ENCODE assay signal across 8 mouse cellular contexts in genomic region chr16:21074082-21074778, GRCm38 (mm10).
A peak's percentile ranks its signal among the peaks of the same experiment; 100 is the strongest.
DNase-seq lines count a peak whose midpoint lies in the region; ATAC-seq and TF ChIP-seq lines count a peak whose summit lies in the region.
"Not testable (repeated sequence)": the region's sequence is repeated elsewhere in the genome, so short reads cannot be mapped to it uniquely, and the experiment has no call there.

No protein-coding gene starts in this region.

- in situ Hi-C loops in Patski (cut with MboI; ENCODE audit: low pct_unique_long_range_greater_than_20kb), result loop anchor here (10.0 kb wide), 1 partner anchor 169 kb away; no protein-coding TSS in a partner anchor

- not testable (repeated sequence) for H3K36me3 ChIP-seq in embryonic facial prominence, embryonic 13.5 days; heart, embryonic 14.5 days (ENCODE audit: control insufficient read depth, insufficient read depth, low read length); intestine, embryonic 16.5 days (ENCODE audit: control insufficient read depth, insufficient read depth, low read length); limb, embryonic 11.5 days (ENCODE audit: control insufficient read depth, insufficient read depth, low read length); neural tube, embryonic 13.5 days

- not testable (repeated sequence) for H3K27ac ChIP-seq in embryonic facial prominence, embryonic 13.5 days; heart, embryonic 14.5 days (replicated peaks in 1 of 2; ENCODE audit: control insufficient read depth in 1 of 2, insufficient read depth in 1 of 2, low read depth in 2 of 2, low read length in 2 of 2); intestine, embryonic 16.5 days (ENCODE audit: low read length); limb, embryonic 11.5 days (replicated peaks; ENCODE audit: low read depth, low read length); neural tube, embryonic 13.5 days (replicated peaks)

- not testable (repeated sequence) for DNase-seq in Patski (ENCODE audit: low read depth, low spot score)
- DNase-seq in limb, embryonic 11.5 days (ENCODE audit: low spot score), result peak; percentile 23
- DNase-seq in lung, postnatal 4 days, result peak; percentile 5 to 23
- peak; percentile 15 for DNase-seq in thymus, postnatal 25 days

- not testable (repeated sequence) for H3K9me3 ChIP-seq in embryonic facial prominence, embryonic 13.5 days; heart, embryonic 14.5 days (ENCODE audit: control insufficient read depth, low read length); intestine, embryonic 16.5 days (ENCODE audit: control insufficient read depth, low read length); limb, embryonic 11.5 days (ENCODE audit: control insufficient read depth, low read length); neural tube, embryonic 13.5 days

- TF ChIP-seq CTCF in Patski (IDR thresholded peaks at IDR 0.05), result peak; percentile 42

- peak overlapping the region; percentile 33; the same call in 1 of the 2 replicates for H3K4me2 ChIP-seq in embryonic facial prominence, embryonic 13.5 days
- not testable (repeated sequence) for H3K4me2 ChIP-seq in heart, embryonic 14.5 days (ENCODE audit: low read length); limb, embryonic 11.5 days (ENCODE audit: low read depth, severe bottlenecking); neural tube, embryonic 13.5 days
- H3K4me2 ChIP-seq in intestine, embryonic 16.5 days (ENCODE audit: low read depth, low read length), result peak overlapping the region; percentile 46

- H3K9ac ChIP-seq in embryonic facial prominence, embryonic 13.5 days; heart, embryonic 14.5 days (ENCODE audit: low read length); intestine, embryonic 16.5 days (ENCODE audit: low read depth, low read length); limb, embryonic 11.5 days (ENCODE audit: low read length); neural tube, embryonic 13.5 days: not testable (repeated sequence)

- H3K4me1 ChIP-seq in embryonic facial prominence, embryonic 13.5 days; heart, embryonic 14.5 days (ENCODE audit: control insufficient read depth in 2 of 2, insufficient read depth in 2 of 2, low read length in 2 of 2); intestine, embryonic 16.5 days (ENCODE audit: control insufficient read depth, insufficient read depth, low read length); limb, embryonic 11.5 days (ENCODE audit: control insufficient read depth, insufficient read depth, low read length); neural tube, embryonic 13.5 days (replicated peaks): not testable (repeated sequence)

- not testable (repeated sequence) for H3K4me3 ChIP-seq in embryonic facial prominence, embryonic 13.5 days; heart, embryonic 14.5 days (ENCODE audit: control insufficient read depth in 1 of 2, insufficient read depth in 1 of 2, low read depth in 1 of 2, low read length in 2 of 2); limb, embryonic 11.5 days (ENCODE audit: low read depth, low read length); neural tube, embryonic 13.5 days
- H3K4me3 ChIP-seq in intestine, embryonic 16.5 days (ENCODE audit: low read length), result peak overlapping the region; percentile 18; the same call in 1 of the 2 replicates

- peak; percentile 91 for ATAC-seq in Patski
- ATAC-seq in embryonic facial prominence, embryonic 13.5 days (ENCODE audit: insufficient number of reproducible peaks, insufficient read depth, low FRiP score, low TSS enrichment, low read depth), result not testable (repeated sequence)
- ATAC-seq in heart, embryonic 14.5 days (ENCODE audit: insufficient number of reproducible peaks, insufficient read depth, low FRiP score, low read depth), result peak; percentile 54; the same call in 1 of the 2 replicates
- peak; percentile 86 for ATAC-seq in intestine, embryonic 16.5 days
- ATAC-seq in limb, embryonic 11.5 days (ENCODE audit: insufficient number of reproducible peaks, low FRiP score, low TSS enrichment, low read depth), result peak; percentile 51; the same call in 1 of the 2 replicates
- ATAC-seq in neural tube, embryonic 13.5 days (ENCODE audit: low read depth), result peak; percentile 76

- WGBS in embryonic facial prominence, embryonic 13.5 days, result 28% methylated on average over 8 of the region's 10 CpGs
- 27% methylated on average over 8 of the region's 10 CpGs for WGBS in heart, embryonic 14.5 days
- WGBS in intestine, embryonic 16.5 days, result 29% methylated on average over 8 of the region's 10 CpGs
- 30% methylated on average over 8 of the region's 10 CpGs for WGBS in limb, embryonic 11.5 days
- WGBS in neural tube, embryonic 13.5 days, result 28% methylated on average over 9 of the region's 10 CpGs

- POLR2A ChIA-PET in Patski (lab: Charles Lee), result not testable (repeated sequence)

- H3K27me3 ChIP-seq in Patski; embryonic facial prominence, embryonic 13.5 days; heart, embryonic 14.5 days (ENCODE audit: control insufficient read depth, insufficient read depth, low read length); intestine, embryonic 16.5 days (replicated peaks; ENCODE audit: control insufficient read depth, insufficient read depth, low read length); limb, embryonic 11.5 days (ENCODE audit: control insufficient read depth, insufficient read depth, low read length); neural tube, embryonic 13.5 days: not testable (repeated sequence)

- CTCF ChIA-PET in Patski (lab: Charles Lee), result not testable (repeated sequence)
